Mouse (Mus musculus) kidney, postnatal 25 days (tissue): ENCODE data around the gene B3gnt2.
A peak's percentile ranks its signal among the peaks of the same experiment; 100 is the strongest.

Experiments used
- DNase-seq, 2 experiments: peaks; one replicate each; pipeline ENCODE4 v3.0.0; 2021; ENCODE audit warnings: mixed read lengths in 2 of 2

The B3gnt2 gene

DNA sequence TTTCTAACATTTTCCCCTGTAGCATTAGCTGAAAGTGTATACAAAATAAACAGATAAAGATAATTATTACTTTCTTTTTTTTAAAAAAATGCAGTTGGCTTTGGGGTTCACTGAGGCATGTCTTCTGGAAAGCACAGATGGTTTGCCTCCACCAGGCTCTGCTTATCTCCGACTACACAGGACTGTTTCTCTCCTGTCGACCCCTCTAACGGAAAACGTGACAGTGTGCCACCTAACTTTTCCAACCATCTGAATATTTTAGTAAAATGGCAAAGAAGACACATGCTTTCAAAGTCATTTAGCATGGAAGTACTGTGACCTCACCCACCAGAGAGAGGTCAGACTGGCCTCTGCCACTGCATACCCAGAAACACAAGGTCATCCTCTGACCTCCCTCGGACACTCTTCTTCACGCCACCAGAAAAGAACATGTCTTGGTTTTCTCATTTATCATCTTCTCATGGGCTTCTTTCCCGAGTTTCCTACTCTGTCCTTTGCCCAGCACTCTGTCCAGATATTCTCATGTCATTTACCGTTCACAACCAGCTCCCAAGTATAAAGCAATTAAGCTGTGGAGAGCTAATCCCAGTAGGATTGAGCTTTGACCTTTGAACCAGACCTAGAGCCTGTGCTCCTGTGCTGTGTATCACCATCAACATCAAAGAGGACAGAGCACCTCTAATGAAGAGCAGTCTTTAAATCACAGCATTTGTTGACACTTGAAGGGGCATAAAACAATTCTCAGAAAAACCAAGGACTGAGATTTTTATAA, 13.6 kb downstream of the B3gnt2 start:
- peak in 1 of 2 experiments; percentile 53 for DNase-seq

DNA sequence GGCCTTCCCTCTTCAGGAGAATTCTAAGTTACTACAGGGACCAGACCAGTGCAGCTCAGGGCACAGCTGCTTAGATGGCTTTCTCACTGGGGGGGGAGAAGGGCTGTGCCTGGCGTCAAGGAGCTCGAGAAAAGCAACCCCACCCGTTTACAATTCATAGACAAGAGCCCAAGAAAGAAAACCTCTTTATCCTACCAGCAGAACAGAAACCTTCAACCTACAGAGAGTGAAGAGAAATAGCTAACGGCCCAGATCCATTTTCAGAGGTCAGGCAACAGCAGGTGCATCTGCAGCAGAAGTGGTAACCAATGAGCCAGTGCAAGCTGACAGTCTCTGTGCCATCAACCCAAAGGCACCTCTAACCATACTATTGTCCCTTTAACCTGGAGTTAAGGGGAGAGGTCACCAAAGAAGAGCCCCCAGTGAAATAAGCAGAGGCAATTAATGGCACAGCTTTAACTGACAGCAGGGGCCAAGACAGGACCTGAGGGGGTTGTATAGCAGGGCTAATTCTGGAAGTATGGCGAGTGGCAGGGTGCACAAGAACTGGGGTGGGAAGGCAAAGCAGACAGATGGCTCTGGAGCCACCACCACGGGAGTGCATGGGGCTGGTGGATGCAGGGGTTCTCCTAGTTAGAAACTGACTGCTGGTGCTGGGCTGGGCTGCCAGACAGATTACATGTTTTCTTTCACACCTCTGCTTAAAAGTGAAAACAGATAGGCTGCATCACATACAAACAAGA, 14.5 kb downstream of the B3gnt2 start:
- DNase-seq, result peak in 1 of 2 experiments; percentile 39

- peak in 1 of 2 experiments; percentile 64 for DNase-seq
These were observed 15.7 kb downstream of the B3gnt2 start for GRCm38 (mm10) chr11:22844754-22845718.

- no peak for DNase-seq
These were observed 21.3 kb downstream of the B3gnt2 start for GRCm38 (mm10) chr11:22839456-22839855.

GRCm38 (mm10) chr11:22838361-22838760, 22.4 kb downstream of the B3gnt2 start:
- peak in 1 of 2 experiments; percentile 22 for DNase-seq

DNA sequence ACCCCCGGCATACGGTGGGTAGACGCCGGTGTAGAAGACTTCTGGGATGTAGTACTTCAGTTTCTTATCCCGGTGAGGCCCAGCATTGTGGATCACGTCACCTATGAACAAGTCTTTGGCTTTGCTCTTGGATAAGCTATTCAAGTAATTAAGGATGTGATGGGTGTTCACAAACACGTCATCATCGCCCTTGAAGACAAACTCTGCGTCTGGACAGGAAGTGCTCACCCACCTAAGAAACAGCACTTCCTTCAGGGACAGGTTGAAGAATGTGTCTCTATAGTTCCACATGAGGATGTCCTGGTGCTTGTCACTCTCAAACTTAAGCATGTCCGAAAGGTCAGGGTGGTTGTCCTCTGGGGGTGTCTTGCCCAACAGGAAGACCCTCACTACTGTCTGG, 24.5 kb downstream of the B3gnt2 start:
- DNase-seq, result peak in 1 of 2 experiments; percentile 21

GRCm38 (mm10) chr11:22832600-22832999, 28.2 kb downstream of the B3gnt2 start:
- no peak for DNase-seq

DNA sequence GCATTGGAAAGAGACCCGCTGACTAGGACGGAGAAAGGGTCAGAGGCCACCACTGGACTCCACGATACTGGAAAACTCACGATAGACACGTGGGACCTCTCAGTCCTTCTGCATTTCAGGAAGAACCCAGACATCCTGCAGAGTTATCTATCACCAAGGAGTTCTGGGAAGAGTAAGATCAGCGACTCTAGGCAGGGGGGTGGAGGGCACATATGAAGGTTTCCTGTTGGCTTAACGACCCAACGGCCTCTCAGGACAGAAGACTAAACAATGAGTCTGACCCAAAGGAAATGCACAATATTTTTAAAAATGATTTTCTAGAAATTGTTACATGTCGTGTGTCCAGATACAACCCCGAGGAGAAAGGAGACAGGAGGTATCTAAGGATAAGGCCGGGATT, 28.8 kb downstream of the B3gnt2 start:
- peak in 1 of 2 experiments; percentile 34 for DNase-seq

- DNase-seq, result no peak
These were observed 30.1 kb downstream of the B3gnt2 start for GRCm38 (mm10) chr11:22830684-22831083.

GRCm38 (mm10) chr11:22830179-22830611, 30.6 kb downstream of the B3gnt2 start:
- DNase-seq, result peak in 1 of 2 experiments; percentile 41

- no peak for DNase-seq
These were observed 31.7 kb downstream of the B3gnt2 start for GRCm38 (mm10) chr11:22828988-22829632.

DNA sequence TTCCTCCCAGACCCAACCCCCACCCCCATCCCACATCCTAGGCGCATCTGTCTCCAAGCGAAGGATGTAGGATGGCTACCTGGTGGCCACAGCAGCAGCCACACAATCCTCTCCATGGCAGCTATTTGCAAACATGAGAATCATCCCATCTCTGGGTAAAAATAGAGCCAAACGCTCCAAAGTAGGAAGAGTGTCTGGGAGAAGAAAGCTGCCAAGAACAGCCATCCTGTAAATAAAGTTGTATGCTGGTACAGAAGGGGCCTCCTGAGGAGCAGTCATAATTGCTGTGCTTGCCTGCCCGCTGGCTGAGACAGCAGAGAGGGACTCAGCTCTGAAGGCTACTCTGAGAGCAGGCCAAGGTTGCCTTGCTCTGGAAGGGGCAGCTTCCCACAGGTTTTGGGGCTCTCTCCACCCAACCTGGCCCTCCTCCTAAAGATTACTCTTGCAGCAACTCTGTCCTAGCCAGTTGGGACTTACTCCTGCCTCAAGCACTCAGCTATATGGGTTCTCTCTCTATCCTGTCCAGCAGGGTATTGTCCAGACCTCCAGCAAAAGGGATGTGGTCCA, 33.2 kb downstream of the B3gnt2 start:
- no peak for DNase-seq

GRCm38 (mm10) chr11:22826665-22827064, 34.1 kb downstream of the B3gnt2 start:
- peak in 1 of 2 experiments; percentile 47 for DNase-seq

DNA sequence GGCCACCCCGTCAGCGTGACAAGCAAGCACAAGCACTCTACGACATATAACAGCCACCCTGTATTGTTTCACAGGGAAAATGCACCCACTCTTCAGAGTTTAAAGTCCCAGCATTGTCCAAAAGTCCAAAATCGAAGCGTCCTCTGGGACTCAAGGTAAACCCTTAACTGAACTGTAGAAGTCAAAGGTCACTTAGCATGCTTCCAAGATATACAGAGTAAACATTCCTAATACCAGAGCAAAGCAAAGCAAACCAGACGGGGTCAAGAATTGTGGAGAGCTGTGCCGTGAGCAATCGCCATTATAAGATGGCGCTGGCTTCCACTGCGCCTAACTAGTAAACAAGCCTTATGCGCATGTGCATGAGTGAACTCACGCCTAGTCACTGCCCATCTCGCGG, 34.7 kb downstream of the B3gnt2 start:
- no peak for DNase-seq

- DNase-seq, result no peak
These were observed 35.2 kb downstream of the B3gnt2 start for GRCm38 (mm10) chr11:22825548-22825947.

DNA sequence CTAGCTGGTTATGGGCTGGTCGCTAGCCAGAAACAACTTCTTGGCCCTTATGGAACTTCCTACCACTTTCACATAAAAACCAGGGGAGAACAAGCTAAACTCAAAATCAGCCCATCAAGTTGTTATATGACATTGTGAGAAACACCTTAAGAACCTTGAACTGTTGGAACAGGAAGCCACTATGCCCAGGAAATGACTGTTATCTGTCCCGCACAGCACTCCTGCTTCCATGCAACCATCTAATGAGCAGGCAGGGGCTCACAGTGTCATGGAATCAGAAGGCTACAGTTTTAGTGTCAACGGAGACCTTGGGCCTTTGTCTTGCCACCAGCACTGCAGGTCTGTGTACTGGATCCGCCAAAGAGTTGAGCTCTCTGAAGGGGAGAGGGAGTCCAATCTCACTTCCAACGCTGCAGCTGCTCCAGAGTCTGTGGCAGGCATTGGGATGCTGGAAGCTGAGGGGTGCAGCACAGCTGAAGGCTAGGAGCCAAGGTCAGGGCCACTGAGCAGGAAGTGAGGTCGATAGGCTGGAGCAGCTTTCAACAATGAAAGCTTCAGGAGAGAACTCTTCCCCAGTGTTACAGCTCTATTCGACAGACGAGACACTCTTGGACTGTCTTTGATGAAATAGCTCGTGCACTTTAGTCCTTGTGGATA, 36.6 kb downstream of the B3gnt2 start:
- DNase-seq, result peak; percentile 51 to 60

- DNase-seq, result no peak
These were observed 39.5 kb downstream of the B3gnt2 start for GRCm38 (mm10) chr11:22821243-22821642.

DNA sequence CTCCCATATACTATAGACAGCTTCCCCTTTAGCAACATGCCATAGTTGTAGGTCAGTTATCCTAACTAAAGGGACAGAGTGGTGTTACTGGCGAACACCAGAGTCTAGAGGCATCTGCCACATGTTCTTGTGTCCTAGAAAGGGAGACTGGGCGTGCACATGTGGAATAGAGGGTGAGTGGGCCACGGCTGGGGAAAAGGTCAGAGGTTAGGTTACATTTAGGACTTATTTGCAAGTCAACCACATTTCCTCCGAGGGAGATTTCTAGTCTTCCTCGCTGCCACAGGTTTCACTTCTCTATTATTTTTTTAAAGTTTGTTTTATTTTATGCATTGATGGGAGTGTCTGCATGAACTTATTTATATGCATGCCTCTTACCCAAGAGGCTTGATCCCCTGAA, 42.4 kb downstream of the B3gnt2 start:
- no peak for DNase-seq

DNA sequence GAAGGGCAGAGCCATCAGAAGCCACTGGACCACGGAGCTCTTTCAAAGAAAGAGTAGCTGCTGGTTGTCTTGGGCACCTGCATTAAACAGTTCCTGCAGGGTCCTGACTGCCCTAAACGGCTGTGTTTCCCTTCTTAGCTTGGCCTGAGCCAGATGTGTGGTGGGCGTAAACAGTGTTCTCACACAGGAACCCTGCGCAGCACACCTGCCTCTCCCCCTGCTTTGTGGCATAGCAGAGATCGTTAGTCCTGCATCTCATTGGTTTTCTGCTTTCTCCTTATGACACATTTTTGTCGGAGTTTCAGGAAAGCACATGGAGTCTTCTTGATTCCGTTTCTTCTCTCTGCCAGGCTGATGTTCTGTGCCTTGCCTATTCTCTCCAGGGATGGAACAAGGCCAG, 44.9 kb downstream of the B3gnt2 start:
- no peak for DNase-seq

GRCm38 (mm10) chr11:22815143-22815542, 45.6 kb downstream of the B3gnt2 start:
- no peak for DNase-seq
